Mouse (Mus musculus): ENCODE measurements at regions not wholly inside any gene's neighbourhood (a gene's known extent, or its start where the extent isn't known, plus 50 kb on each side); places are given as distances from the start of the nearest gene placed in this dataset.

DNA sequence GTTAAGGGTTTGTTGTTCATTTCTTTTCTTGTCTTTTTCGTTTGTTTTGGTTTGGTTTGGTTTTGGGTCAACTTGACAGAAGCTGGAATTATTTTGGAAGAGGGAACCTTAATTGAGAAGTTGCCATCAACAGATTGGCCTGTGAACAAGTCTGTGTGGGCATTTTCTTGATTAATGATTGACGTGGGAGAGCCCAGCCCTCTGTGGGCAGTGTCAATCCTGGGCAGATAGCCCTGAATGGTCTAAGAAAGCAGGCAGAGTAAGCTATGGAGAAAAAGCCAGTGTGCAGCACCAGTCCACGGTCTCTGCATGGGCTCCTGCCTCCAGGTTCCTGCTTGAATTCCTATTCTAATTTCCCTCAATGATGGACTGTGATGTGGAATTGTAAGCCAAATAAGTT, 1031.4 kb downstream of the 9330182O14Rik start:
- TF ChIP-seq CTCF (IDR thresholded peaks at IDR 0.05; ENCODE audit: control insufficient read depth, insufficient read depth, low read length) (no peak), POLR2A (IDR thresholded peaks at IDR 0.05; ENCODE audit: borderline replicate concordance, control insufficient read depth, low read depth, low read length) (no peak)
